Mouse (Mus musculus) erythroblast, embryonic 14.5 days (primary cell): ENCODE measurements around the gene Cux1.

Source experiments
- GATA1 ChIP-seq: IDR thresholded peaks from 2 replicates; pipeline ENCODE4 v1.6.1; 2012; ENCODE audit warnings: low read length, inconsistent platforms, mixed read lengths
- TAL1 ChIP-seq: IDR thresholded peaks from 3 replicates; pipeline ENCODE4 v1.6.1; 2012; ENCODE audit warnings: low read length, inconsistent platforms, mixed read lengths

GRCm38 (mm10) chr5:136603176-136603964 is 36.1 kb upstream of the Cux1 start:
- TF ChIP-seq GATA1: no peak
- no peak for TF ChIP-seq TAL1
